8 mouse cellular contexts compared by ENCODE assay signal in genomic region chr10:100016941-100017770, GRCm38 (mm10). TPM values are rescaled to one million over a fixed set of nuclear protein-coding genes. Genes with fewer than 3 reads are reported as not detected.
DNase-seq lines count a peak whose midpoint lies in the region; ATAC-seq and TF ChIP-seq lines count a peak whose summit lies in the region.

No protein-coding gene starts in this region.

- H3K4me3 ChIP-seq in kidney, postnatal 0 days (replicated peaks; ENCODE audit: low read depth, low read length) = peak overlapping the region; percentile 85
- peak overlapping the region; percentile 33 for H3K4me3 ChIP-seq in forebrain, embryonic 12.5 days (replicated peaks)
- no peak overlapping the region for H3K4me3 ChIP-seq in limb, embryonic 11.5 days (ENCODE audit: low read depth, low read length)
- peak overlapping the region; percentile 5; the same call in 1 of the 2 replicates for H3K4me3 ChIP-seq in neural tube, embryonic 12.5 days

- no peak overlapping the region for H3K27ac ChIP-seq in kidney, postnatal 0 days
- H3K27ac ChIP-seq in forebrain, embryonic 12.5 days = no peak overlapping the region
- no peak overlapping the region for H3K27ac ChIP-seq in limb, embryonic 11.5 days (replicated peaks; ENCODE audit: low read depth, low read length)
- no peak overlapping the region for H3K27ac ChIP-seq in neural tube, embryonic 12.5 days

- no peaks in the 10 kb centered on the region for H3K27me3 ChIP-seq in kidney, postnatal 0 days (ENCODE audit: insufficient read depth, low read length)
- peaks cover 47% of the 10 kb centered on the region for H3K27me3 ChIP-seq in forebrain, embryonic 12.5 days
- peaks cover 18% of the 10 kb centered on the region for H3K27me3 ChIP-seq in limb, embryonic 11.5 days (ENCODE audit: control insufficient read depth, insufficient read depth, low read length)
- H3K27me3 ChIP-seq in neural tube, embryonic 12.5 days (replicated peaks) = peaks cover 16% of the 10 kb centered on the region

- DNase-seq in kidney, postnatal 0 days (ENCODE audit: low spot score) = no peak
- DNase-seq in kidney, adult 8-10 months = no peak
- no peak for DNase-seq in limb, embryonic 11.5 days (ENCODE audit: low spot score)
- no peak for DNase-seq in left cerebral cortex, adult 11 months (ENCODE audit: low spot score)
- no peak for DNase-seq in adrenal gland, adult 8-10 months
- no peak for DNase-seq in T-cell, adult 2 months (ENCODE audit: low spot score)

- peak overlapping the region; percentile 98 for H3K4me2 ChIP-seq in kidney, postnatal 0 days (ENCODE audit: low read length)
- peak overlapping the region; percentile 93 for H3K4me2 ChIP-seq in forebrain, embryonic 12.5 days
- H3K4me2 ChIP-seq in limb, embryonic 11.5 days (ENCODE audit: low read depth, severe bottlenecking) = peak overlapping the region; percentile 99; the same call in 1 of the 2 replicates
- H3K4me2 ChIP-seq in neural tube, embryonic 12.5 days (replicated peaks) = peak overlapping the region; percentile 100

- H3K9ac ChIP-seq in kidney, postnatal 0 days (ENCODE audit: low read depth, low read length) = no peak overlapping the region
- 0 out of 2 replicates have a peak overlapping the region, but pooled peaks have one; percentile 8 for H3K9ac ChIP-seq in forebrain, embryonic 12.5 days
- no peak overlapping the region for H3K9ac ChIP-seq in limb, embryonic 11.5 days (ENCODE audit: low read length)
- no peak overlapping the region for H3K9ac ChIP-seq in neural tube, embryonic 12.5 days

- no peak for TF ChIP-seq CTCF in kidney, postnatal 0 days (IDR thresholded peaks at IDR 0.05; ENCODE audit: low read depth)

- 0 out of 2 replicates have a peak, but pooled peaks cover 3% of the 10 kb centered on the region for H3K4me1 ChIP-seq in kidney, postnatal 0 days (replicated peaks; ENCODE audit: insufficient read depth, low read length)
- peaks cover 29% of the 10 kb centered on the region for H3K4me1 ChIP-seq in forebrain, embryonic 12.5 days
- no peaks in the 10 kb centered on the region for H3K4me1 ChIP-seq in limb, embryonic 11.5 days (ENCODE audit: control insufficient read depth, insufficient read depth, low read length)
- peaks cover 11% of the 10 kb centered on the region; the same call in 1 of the 2 replicates for H3K4me1 ChIP-seq in neural tube, embryonic 12.5 days

- ATAC-seq in kidney, postnatal 0 days (replicated peaks; ENCODE audit: low FRiP score, low read depth) = no peak
- ATAC-seq in forebrain, embryonic 12.5 days (ENCODE audit: low FRiP score) = no peak
- ATAC-seq in limb, embryonic 11.5 days (ENCODE audit: insufficient number of reproducible peaks, low FRiP score, low TSS enrichment, low read depth) = no peak
- ATAC-seq in neural tube, embryonic 12.5 days (ENCODE audit: low FRiP score, low read depth) = no peak

- no peaks in the 10 kb centered on the region for H3K36me3 ChIP-seq in kidney, postnatal 0 days (ENCODE audit: insufficient read depth, low read length)
- H3K36me3 ChIP-seq in forebrain, embryonic 12.5 days (replicated peaks) = no peaks in the 10 kb centered on the region
- no peaks in the 10 kb centered on the region for H3K36me3 ChIP-seq in limb, embryonic 11.5 days (ENCODE audit: control insufficient read depth, insufficient read depth, low read length)
- H3K36me3 ChIP-seq in neural tube, embryonic 12.5 days = no peaks in the 10 kb centered on the region

- H3K9me3 ChIP-seq in kidney, postnatal 0 days (replicated peaks; ENCODE audit: low read length) = no peaks in the 10 kb centered on the region
- no peaks in the 10 kb centered on the region for H3K9me3 ChIP-seq in forebrain, embryonic 12.5 days
- H3K9me3 ChIP-seq in limb, embryonic 11.5 days (ENCODE audit: control insufficient read depth, low read length) = no peaks in the 10 kb centered on the region
- H3K9me3 ChIP-seq in neural tube, embryonic 12.5 days = no peaks in the 10 kb centered on the region

- WGBS in kidney, postnatal 0 days = 20% methylated on average over 13 of the region's 13 CpGs
- WGBS in forebrain, embryonic 12.5 days = 17% methylated on average over 13 of the region's 13 CpGs
- WGBS in limb, embryonic 11.5 days = 16% methylated on average over 13 of the region's 13 CpGs
- 17% methylated on average over 13 of the region's 13 CpGs for WGBS in neural tube, embryonic 12.5 days

RNA-seq across cellular contexts. Expression of gene Kitl, which starts 1.7 kb away (rescaled TPM):
- 20.4 and 21.6 TPM in 2 replicates for polyA plus RNA-seq in kidney, postnatal 0 days (2015; fragmentation: Nextera tagmentation; extraction: Ambion mirVana)
- polyA plus RNA-seq in forebrain, embryonic 12.5 days (2016; fragmentation: Nextera tagmentation; extraction: Ambion mirVana) = 15.8 and 22.8 TPM in 2 replicates
- polyA plus RNA-seq in limb, embryonic 11.5 days (2014; fragmentation: Nextera tagmentation; extraction: Ambion mirVana) = 7.5 and 9.0 TPM in 2 replicates
- 13.1 and 16.7 TPM in 2 replicates for polyA plus RNA-seq in neural tube, embryonic 12.5 days (2016; fragmentation: Nextera tagmentation; extraction: Ambion mirVana)
- 10 to 100 TPM; 19.6 to 26.7 (median 22.6) TPM for total RNA-seq in adrenal gland, adult 8-10 months (2022)
